19 mouse cellular contexts compared by ENCODE assay signal in the genomic region with DNA sequence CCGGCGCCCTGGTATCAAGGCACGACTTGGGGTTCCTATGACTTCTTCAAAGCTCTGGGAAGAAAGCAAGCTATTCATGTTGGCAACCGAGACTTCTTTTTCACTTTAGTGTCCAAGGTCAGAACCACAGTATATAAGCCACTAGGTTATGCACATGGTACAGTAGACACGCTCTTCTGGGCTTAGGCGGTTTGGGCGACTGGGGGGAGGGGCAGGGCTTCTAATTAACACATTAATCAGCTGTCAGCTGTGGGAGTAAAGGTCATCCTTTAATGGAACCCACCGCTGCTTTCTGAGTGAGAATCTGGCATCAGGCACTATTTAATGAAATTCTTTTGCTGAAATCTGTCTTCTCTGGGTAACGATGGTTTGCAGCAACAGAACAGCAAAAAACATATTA.
DNase-seq lines count a peak whose midpoint lies in the region; ATAC-seq and TF ChIP-seq lines count a peak whose summit lies in the region.
"Had no signal": no experiment of that assay in that cellular context is flagged by ENCODE, and none has a peak within 500 bp of the region (broad histone marks: within the 10 kb centered on the region; RNA-seq: fewer than 3 reads in every experiment).

No protein-coding gene starts in this region.

- peaks cover 10% of the 10 kb centered on the region for H3K27me3 ChIP-seq in hindbrain, embryonic 11.5 days (ENCODE audit: control insufficient read depth, insufficient read depth, low read length)
- H3K27me3 ChIP-seq in hindbrain, postnatal 0 days (ENCODE audit: insufficient read depth, low read length), result no peaks in the 10 kb centered on the region
- H3K27me3 ChIP-seq in hindbrain, embryonic 14.5 days (ENCODE audit: control insufficient read depth, insufficient read depth, low read length), result no peaks in the 10 kb centered on the region; the same call in 1 of the 2 replicates
- H3K27me3 ChIP-seq: hindbrain, embryonic 15.5 days had no signal

- H3K4me3 ChIP-seq in hindbrain, embryonic 11.5 days (ENCODE audit: low read depth, low read length), result no peak overlapping the region
- H3K4me3 ChIP-seq in hindbrain, postnatal 0 days (ENCODE audit: low read length), result no peak overlapping the region
- no peak overlapping the region for H3K4me3 ChIP-seq in hindbrain, embryonic 14.5 days (replicated peaks; ENCODE audit: low read length)
- H3K4me3 ChIP-seq: heart, embryonic 15.5 days; hindbrain, embryonic 15.5 days; layer of hippocampus, adult 2 months; midbrain, embryonic 13.5 days had no signal

- H3K4me2 ChIP-seq in hindbrain, embryonic 11.5 days (replicated peaks; ENCODE audit: low read depth, low read length), result no peak overlapping the region
- H3K4me2 ChIP-seq in hindbrain, postnatal 0 days (ENCODE audit: low read depth, low read length), result no peak overlapping the region
- no peak overlapping the region for H3K4me2 ChIP-seq in hindbrain, embryonic 14.5 days (replicated peaks)
- H3K4me2 ChIP-seq: heart, embryonic 15.5 days; hindbrain, embryonic 15.5 days; midbrain, embryonic 13.5 days had no signal

- no peaks in the 10 kb centered on the region for H3K36me3 ChIP-seq in hindbrain, embryonic 11.5 days (ENCODE audit: control insufficient read depth, insufficient read depth, low read length)
- no peaks in the 10 kb centered on the region for H3K36me3 ChIP-seq in hindbrain, postnatal 0 days (ENCODE audit: insufficient read depth, low read length)
- no peaks in the 10 kb centered on the region; the same call in 1 of the 2 replicates for H3K36me3 ChIP-seq in hindbrain, embryonic 14.5 days (replicated peaks; ENCODE audit: control insufficient read depth, insufficient read depth)
- H3K36me3 ChIP-seq: heart, embryonic 15.5 days; hindbrain, embryonic 15.5 days; midbrain, embryonic 13.5 days had no signal

- ATAC-seq in hindbrain, embryonic 11.5 days (ENCODE audit: low FRiP score), result peak; percentile 58; the same call in 1 of the 2 replicates
- no peak for ATAC-seq in hindbrain, postnatal 0 days
- peak; percentile 51 for ATAC-seq in hindbrain, embryonic 14.5 days (ENCODE audit: low FRiP score)
- ATAC-seq in erythroid progenitor cell, adult 5-6 weeks (replicated peaks; ENCODE audit: low FRiP score, poor library complexity, severe bottlenecking), result no peak
- no peak for ATAC-seq in megakaryocyte, adult 5-6 weeks (ENCODE audit: poor library complexity, severe bottlenecking)
- ATAC-seq: forebrain, embryonic 14.5 days; midbrain, embryonic 13.5 days had no signal

- H3K9me3 ChIP-seq in hindbrain, embryonic 11.5 days (ENCODE audit: control insufficient read depth, low read length), result no peaks in the 10 kb centered on the region
- no peaks in the 10 kb centered on the region for H3K9me3 ChIP-seq in hindbrain, postnatal 0 days (ENCODE audit: low read length)
- no peaks in the 10 kb centered on the region for H3K9me3 ChIP-seq in hindbrain, embryonic 14.5 days (ENCODE audit: control insufficient read depth, low read length)
- H3K9me3 ChIP-seq: heart, embryonic 15.5 days; hindbrain, embryonic 15.5 days; midbrain, embryonic 13.5 days had no signal

- WGBS in hindbrain, embryonic 11.5 days, result 54% methylated on average over 9 of the region's 9 CpGs
- whole genome bisulfite sequencing in hindbrain, postnatal 0 days, result 35% methylated on average over 9 of the region's 9 CpGs
- 31% methylated on average over 9 of the region's 9 CpGs for WGBS in hindbrain, embryonic 14.5 days

- no peak overlapping the region for H3K9ac ChIP-seq in hindbrain, embryonic 11.5 days (ENCODE audit: low read depth, low read length)
- H3K9ac ChIP-seq in hindbrain, postnatal 0 days (replicated peaks; ENCODE audit: low read length), result no peak overlapping the region
- H3K9ac ChIP-seq in hindbrain, embryonic 14.5 days, result no peak overlapping the region
- H3K9ac ChIP-seq: heart, embryonic 15.5 days; hindbrain, embryonic 15.5 days; midbrain, embryonic 13.5 days had no signal

- TF ChIP-seq CTCF in hindbrain, postnatal 0 days (IDR thresholded peaks at IDR 0.05; ENCODE audit: low read depth), result no peak

- H3K27ac ChIP-seq in hindbrain, embryonic 11.5 days (ENCODE audit: low read depth, low read length), result peak overlapping the region; percentile 6; the same call in 1 of the 2 replicates
- H3K27ac ChIP-seq in hindbrain, postnatal 0 days, result no peak overlapping the region
- no peak overlapping the region for H3K27ac ChIP-seq in hindbrain, embryonic 14.5 days
- H3K27ac ChIP-seq: heart, embryonic 15.5 days; hindbrain, embryonic 15.5 days; midbrain, embryonic 13.5 days had no signal

- peak; percentile 57 for DNase-seq in hindbrain, embryonic 11.5 days (ENCODE audit: low spot score)
- no peak for DNase-seq in hindbrain, postnatal 0 days (ENCODE audit: low spot score)
- DNase-seq in MN1 (ENCODE audit: low spot score), result peak; percentile 56
- no peak for DNase-seq in hindbrain, embryonic 14.5 days (ENCODE audit: low spot score)
- peak; percentile 44 to 62 for DNase-seq in kidney, postnatal 4 days
- no peak for DNase-seq in cerebellum, adult 9-11 months
- DNase-seq: cerebellum, postnatal 36 days; heart, adult 11 months; lung, postnatal 36 days; right cerebral cortex, adult 18-20 months; spleen, adult 18-20 months; thymus, postnatal 36 days had no signal

- H3K4me1 ChIP-seq in hindbrain, embryonic 11.5 days (replicated peaks; ENCODE audit: control insufficient read depth, insufficient read depth, low read length), result peaks cover 7% of the 10 kb centered on the region
- peaks cover 7% of the 10 kb centered on the region; the same call in 1 of the 2 replicates for H3K4me1 ChIP-seq in hindbrain, postnatal 0 days (ENCODE audit: insufficient read depth, low read length)
- peaks cover 11% of the 10 kb centered on the region for H3K4me1 ChIP-seq in hindbrain, embryonic 14.5 days (replicated peaks; ENCODE audit: control insufficient read depth, insufficient read depth, low read length)

Comparison
In these comparisons a context has a peak if more than half of its experiments do, and no peak if none do; other contexts are left out.
1. ATAC-seq: peak in hindbrain, embryonic 11.5 days (single experiment) and hindbrain, embryonic 14.5 days (single experiment); none in hindbrain, postnatal 0 days (single experiment), erythroid progenitor cell, adult 5-6 weeks (single experiment) and megakaryocyte, adult 5-6 weeks (single experiment).
2. DNase-seq: peak in hindbrain, embryonic 11.5 days (single experiment), MN1 (single experiment) and kidney, postnatal 4 days (2 of 2); none in hindbrain, postnatal 0 days (single experiment), hindbrain, embryonic 14.5 days (single experiment) and cerebellum, adult 9-11 months (single experiment).